Mouse (Mus musculus) gastrocnemius, adult 2 months (tissue): ENCODE results near the gene Nlrc5. TPM values are rescaled to one million over a fixed set of nuclear protein-coding genes. Genes with fewer than 3 reads are reported as not detected.

Experiments
- DNase-seq: peaks from one replicate; pipeline ENCODE4 v3.0.0; 2022
- H3K27ac ChIP-seq: fragments of 200-600 bp; 2 replicates; pipeline ENCODE4 v1.8.1; 2022; ENCODE audit warnings: mild to moderate bottlenecking
- H3K4me3 ChIP-seq: fragments of 200-600 bp; 2 replicates; pipeline ENCODE4 v1.8.1; 2022; ENCODE audit warnings: mild to moderate bottlenecking, moderate library complexity
- CTCF ChIP-seq: fragments of 200-600 bp; IDR thresholded peaks from 2 replicates; pipeline ENCODE4 v1.8.1; 2022; ENCODE audit warnings: antibody characterized with exemption, mild to moderate bottlenecking, moderate library complexity
- intact Hi-C: fragments of 180-260 bp; cut with DNase I; formaldehyde crosslinking; loops from one replicate; pipeline ENCODE4 v1.15.1; 2025
- total RNA-seq, 2 experiments: library from RNA; stranded (reverse); gene quantifications; 2 replicates each; pipeline ENCODE4 v1.2.3; 2021

The Nlrc5 gene
- total RNA-seq, 2 experiments from 2014 or later, result 0.43 to 1.1 TPM

DNA sequence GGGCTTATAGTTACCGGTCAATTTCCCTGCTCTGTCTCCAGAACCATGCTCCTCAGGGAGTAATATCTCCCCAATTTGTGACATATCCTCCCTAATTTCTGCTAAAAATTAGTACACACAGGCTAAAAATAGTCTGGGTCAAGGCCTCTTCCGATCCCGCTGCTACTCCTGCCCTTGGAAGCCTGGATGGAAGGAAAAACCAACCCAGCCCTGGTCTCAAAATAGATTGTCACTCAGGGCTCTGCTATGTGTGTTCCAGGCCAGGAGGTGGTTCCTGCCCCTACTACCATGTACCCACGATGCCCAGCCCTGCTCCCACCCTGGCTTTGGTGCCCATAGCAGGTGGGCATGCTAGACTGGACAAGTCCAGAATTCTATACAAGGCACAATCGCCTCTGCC, 115.8 kb downstream of the Nlrc5 start:
- peak; percentile 76 for DNase-seq
- H3K27ac ChIP-seq, result peak overlapping the region; percentile 89
- no peak for TF ChIP-seq CTCF
- intact Hi-C loops, result no loop called here
- peak overlapping the region; percentile 45 for H3K4me3 ChIP-seq

- H3K4me3 ChIP-seq, result no peak overlapping the region
- no peak for DNase-seq
- intact Hi-C loops, result no loop called here
- no peak for TF ChIP-seq CTCF
- peak overlapping the region; percentile 55; the same call in 1 of the 2 replicates for H3K27ac ChIP-seq
These were observed 117.6 kb downstream of the Nlrc5 start for GRCm38 (mm10) chr8:94551471-94552422.

GRCm38 (mm10) chr8:94552696-94553095, 118.5 kb downstream of the Nlrc5 start:
- H3K27ac ChIP-seq, result no peak overlapping the region
- no peak overlapping the region for H3K4me3 ChIP-seq
- no peak for DNase-seq
- intact Hi-C loops, result no loop called here
- no peak for TF ChIP-seq CTCF

- no peak for DNase-seq
- no peak overlapping the region for H3K4me3 ChIP-seq
- intact Hi-C loops, result no loop called here
- no peak overlapping the region for H3K27ac ChIP-seq
- TF ChIP-seq CTCF, result no peak
These were observed 123.1 kb downstream of the Nlrc5 start for GRCm38 (mm10) chr8:94557281-94557680.

DNA sequence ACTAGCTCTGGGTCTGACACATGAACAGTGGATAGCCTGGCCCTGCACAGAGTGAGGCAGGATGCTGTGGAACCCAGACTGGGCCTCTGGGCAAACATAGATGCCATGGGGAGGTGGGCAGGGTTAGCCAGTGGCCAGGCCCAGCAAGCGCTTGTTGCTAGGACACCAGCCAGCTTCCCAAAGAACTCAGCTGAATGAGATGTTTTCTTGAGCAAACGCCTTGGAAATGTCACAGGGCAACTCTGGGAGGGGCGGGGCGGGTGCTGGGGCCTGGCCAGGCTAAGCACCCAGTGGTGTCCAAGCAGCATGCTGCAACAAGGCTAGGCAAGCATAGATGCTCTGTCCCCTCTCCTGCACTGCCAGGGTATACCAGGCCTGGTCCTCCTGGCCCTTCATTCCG, 127.1 kb downstream of the Nlrc5 start:
- intact Hi-C loops, result no loop called here
- DNase-seq, result no peak
- Histone ChIP-seq H3K27ac (no peak overlapping the region), H3K4me3 (no peak overlapping the region)
- TF ChIP-seq CTCF, result no peak

DNA sequence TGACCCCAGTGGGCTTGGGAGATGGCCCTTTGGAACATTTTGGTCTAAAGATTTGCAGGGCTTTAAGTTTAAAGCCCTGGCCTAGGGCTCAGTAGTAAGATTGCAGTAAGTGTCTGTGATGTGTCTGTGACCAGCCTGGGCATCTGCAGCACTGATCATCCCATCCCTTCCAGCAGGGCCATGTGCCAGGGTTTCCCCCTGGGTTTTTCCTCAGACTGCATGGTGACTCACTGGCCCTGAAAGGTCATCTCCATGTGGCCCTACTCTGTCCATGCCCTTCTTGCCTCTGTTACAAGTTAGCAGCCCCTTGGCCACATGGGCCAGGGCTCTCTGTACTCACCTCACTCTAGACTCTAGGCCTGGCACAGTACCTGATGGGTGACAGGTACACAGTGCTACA, 130.3 kb downstream of the Nlrc5 start:
- H3K4me3 ChIP-seq, result no peak overlapping the region
- intact Hi-C loops, result no loop called here
- no peak for TF ChIP-seq CTCF
- DNase-seq, result no peak
- no peak overlapping the region for H3K27ac ChIP-seq

DNA sequence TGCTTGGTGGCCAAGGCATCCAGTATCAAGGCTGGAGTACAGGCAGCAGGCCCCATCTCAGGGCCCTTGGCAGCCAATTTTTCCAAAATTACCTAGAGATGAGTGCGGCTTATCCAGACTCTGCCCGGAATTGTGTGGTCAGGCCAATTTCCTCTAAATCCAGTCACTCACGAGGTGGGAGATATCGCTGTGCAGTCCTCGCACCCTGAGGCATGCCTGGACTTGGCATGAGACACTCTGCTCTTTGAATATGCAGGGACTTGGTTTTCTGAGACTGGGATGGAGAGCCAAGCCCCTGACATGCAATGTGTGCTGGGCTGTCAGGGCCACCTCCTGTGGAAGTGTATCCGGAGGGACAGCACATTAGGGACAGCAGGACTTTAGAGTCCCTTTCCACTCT, 131.9 kb downstream of the Nlrc5 start:
- intact Hi-C loops, result no loop called here

GRCm38 (mm10) chr8:94566446-94567158, 132.4 kb downstream of the Nlrc5 start:
- DNase-seq, result no peak
- intact Hi-C loops, result no loop called here
- TF ChIP-seq CTCF, result no peak
- no peak overlapping the region for H3K27ac ChIP-seq
- H3K4me3 ChIP-seq, result no peak overlapping the region

More for the DNA sequence above, 131.9 kb downstream of the Nlrc5 start:
- Histone ChIP-seq H3K4me3 (no peak overlapping the region), H3K27ac (no peak overlapping the region)
- TF ChIP-seq CTCF, result no peak
- no peak for DNase-seq

DNA sequence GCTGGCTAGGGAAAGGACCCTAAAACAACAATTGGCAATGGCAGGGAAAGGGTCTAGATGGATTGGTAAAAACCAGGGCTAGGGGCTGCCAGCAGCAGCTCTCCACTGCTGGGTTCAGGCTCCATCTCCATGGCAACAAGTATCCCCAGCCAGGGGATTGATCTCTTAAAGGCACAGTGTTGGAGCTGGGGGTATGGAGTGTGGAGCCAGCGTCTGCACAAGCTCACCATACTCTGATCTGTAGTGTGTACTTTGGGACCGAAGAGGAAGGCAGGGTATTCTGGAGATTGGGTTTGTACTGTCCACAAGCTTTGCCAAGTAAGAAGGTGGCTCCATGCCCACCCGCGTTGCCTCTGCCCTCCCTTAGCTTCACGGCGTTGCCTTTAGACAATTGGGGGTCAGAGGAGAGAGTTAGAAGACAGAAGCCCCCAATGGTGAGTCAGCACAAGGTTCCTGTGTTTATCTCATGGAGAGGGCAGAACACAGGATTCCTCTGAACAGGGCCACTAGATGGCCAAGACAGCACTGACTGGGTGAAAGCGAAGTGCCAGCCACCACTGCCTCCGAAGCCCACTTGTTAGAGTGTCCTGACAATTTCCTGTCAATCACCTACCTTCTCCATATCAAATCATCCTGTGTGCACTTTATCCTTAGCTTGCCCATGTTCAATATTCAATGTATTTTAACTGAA, 133.1 kb downstream of the Nlrc5 start:
- Histone ChIP-seq H3K27ac (no peak overlapping the region; the same call in 1 of the 2 replicates), H3K4me3 (no peak overlapping the region)
- intact Hi-C loops, result no loop called here
- no peak for TF ChIP-seq CTCF
- no peak for DNase-seq

GRCm38 (mm10) chr8:94568098-94568497, 133.9 kb downstream of the Nlrc5 start:
- TF ChIP-seq CTCF, result no peak
- Histone ChIP-seq H3K27ac (peak overlapping the region; percentile 38; the same call in 1 of the 2 replicates), H3K4me3 (no peak overlapping the region)
- intact Hi-C loops, result no loop called here
- peak; percentile 49 for DNase-seq

GRCm38 (mm10) chr8:94569419-94569818, 135.3 kb downstream of the Nlrc5 start:
- no peak for TF ChIP-seq CTCF
- DNase-seq, result no peak
- intact Hi-C loops, result no loop called here
- Histone ChIP-seq H3K4me3 (no peak overlapping the region), H3K27ac (peak overlapping the region; percentile 38)

DNA sequence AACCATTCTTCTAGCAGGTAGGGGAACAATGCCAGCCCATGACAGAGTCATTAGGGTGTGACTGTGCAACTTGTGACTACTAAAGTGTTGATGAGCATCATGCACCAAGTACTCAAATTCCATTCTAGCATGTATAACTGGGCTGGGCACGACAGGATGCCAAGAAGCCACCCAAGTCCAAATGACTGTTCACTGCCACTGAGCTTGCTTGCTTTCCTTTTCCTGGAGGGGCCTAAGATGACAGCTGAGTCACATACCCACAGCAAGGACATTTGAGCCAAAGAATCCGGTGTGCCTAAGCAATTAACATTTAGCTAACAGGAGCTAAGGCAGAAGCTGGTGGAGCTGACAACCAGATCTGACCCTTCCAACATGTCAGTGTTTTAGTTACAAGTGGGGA, 137.7 kb downstream of the Nlrc5 start:
- no peak for TF ChIP-seq CTCF
- Histone ChIP-seq H3K27ac (peak overlapping the region; percentile 76), H3K4me3 (no peak overlapping the region)
- intact Hi-C loops, result no loop called here
- peak; percentile 47 for DNase-seq
